Mouse (Mus musculus): ENCODE data around the gene Parvg. TPM values are rescaled to one million over a fixed set of nuclear protein-coding genes. Genes with fewer than 3 reads are reported as not detected.

Gene Parvg
- total and polyA plus RNA-seq, 3 experiments, result 58.8 to 142 TPM; not detected in 1

DNA sequence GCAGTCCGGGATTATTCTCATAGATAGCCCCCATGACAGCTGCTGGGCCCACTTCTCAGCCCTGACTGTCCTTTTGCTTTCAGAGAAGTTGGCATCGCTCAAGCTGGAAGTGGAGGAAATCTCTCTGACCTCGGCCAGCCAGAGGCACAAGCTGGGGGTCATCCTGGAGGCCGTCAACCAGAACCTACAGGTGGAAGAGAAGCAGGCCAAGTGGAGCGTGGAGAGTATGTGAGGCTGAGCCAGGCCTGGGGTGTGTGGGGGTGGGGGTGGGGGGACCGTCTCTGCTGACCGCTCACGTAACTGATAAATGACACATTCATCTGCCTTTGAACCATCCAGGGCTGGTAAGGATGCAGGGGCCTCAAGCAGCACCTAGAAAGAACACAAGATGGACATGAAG lies 6.1 kb downstream of the Parvg start:
- TF ChIP-seq TBP (IDR thresholded peaks at IDR 0.05; ENCODE audit: low read depth, low read length) (no peak), MYC (IDR thresholded peaks at IDR 0.05; ENCODE audit: low read depth, low read length) (no peak), SIN3A (IDR thresholded peaks at IDR 0.05; ENCODE audit: low read length) (no peak), JUND (IDR thresholded peaks at IDR 0.05; ENCODE audit: low read depth, low read length) (no peak), NRF1 (IDR thresholded peaks at IDR 0.05; ENCODE audit: insufficient read depth, low read depth, low read length, poor library complexity, severe bottlenecking) (no peak), ELF1 (IDR thresholded peaks at IDR 0.05; ENCODE audit: low read depth, low read length) (no peak), BHLHE40 (IDR thresholded peaks at IDR 0.05; ENCODE audit: borderline replicate concordance, low read depth, low read length) (no peak), MXI1 (IDR thresholded peaks at IDR 0.05; ENCODE audit: low read depth, low read length) (no peak), EP300 (IDR thresholded peaks at IDR 0.05; ENCODE audit: low read depth in 1 of 2, low read length in 2 of 2) (no peak), UBTF (IDR thresholded peaks at IDR 0.05; ENCODE audit: borderline replicate concordance, insufficient read depth, low read depth, low read length) (no peak), MAX (IDR thresholded peaks at IDR 0.05; ENCODE audit: low read length) (no peak), RCOR1 (IDR thresholded peaks at IDR 0.05; ENCODE audit: low read depth, low read length) (no peak), ZKSCAN1 (IDR thresholded peaks at IDR 0.05; ENCODE audit: low read depth, low read length) (no peak), POLR2AphosphoS5 (IDR thresholded peaks at IDR 0.05; ENCODE audit: borderline replicate concordance, low read depth, low read length) (no peak), RAD21 (IDR thresholded peaks at IDR 0.05; ENCODE audit: low read depth, low read length) (no peak), CHD1 (IDR thresholded peaks at IDR 0.05; ENCODE audit: low read depth, low read length) (no peak), SMC3 (IDR thresholded peaks at IDR 0.05; ENCODE audit: low read depth, low read length) (no peak)
- Histone ChIP-seq H3K79me2 (ENCODE audit: control insufficient read depth, insufficient read depth, low read length, poor library complexity) (peaks cover 17% of the 10 kb centered on the region), H3K4me1 (ENCODE audit: control insufficient read depth in 1 of 2, insufficient read depth in 2 of 2, low read length in 2 of 2) (peaks cover 2 to 9% of the 10 kb centered on the region in 2 experiments; a peak in 3 of 4 replicates), H3K36me3 (ENCODE audit: control insufficient read depth in 1 of 2, insufficient read depth in 2 of 2, low read length in 2 of 2) (peaks cover 8 to 14% of the 10 kb centered on the region in 2 experiments; a peak in 3 of 4 replicates), H3K9ac (ENCODE audit: control insufficient read depth, low read depth, low read length, poor library complexity, severe bottlenecking) (no peak overlapping the region), H3K27me3 (ENCODE audit: control insufficient read depth in 1 of 2, insufficient read depth in 2 of 2, low read length in 2 of 2) (no peaks in the 10 kb centered on the region), H3K27ac (ENCODE audit: control insufficient read depth, low read depth, low read length) (no peak overlapping the region), H3K4me3 (ENCODE audit: control insufficient read depth in 1 of 2, insufficient read depth in 1 of 2, low read depth in 2 of 2, low read length in 2 of 2) (no peak overlapping the region), H3K9me3 (replicated peaks; ENCODE audit: insufficient read depth, low read length) (no peaks in the 10 kb centered on the region)
- DNase-seq (ENCODE audit: low read depth, low spot score), result no peak

- no peak for DNase-seq (ENCODE audit: low read depth, low spot score)
- Histone ChIP-seq H3K27me3 (ENCODE audit: control insufficient read depth in 1 of 2, insufficient read depth in 2 of 2, low read length in 2 of 2) (no peaks in the 10 kb centered on the region), H3K9me3 (replicated peaks; ENCODE audit: insufficient read depth, low read length) (no peaks in the 10 kb centered on the region), H3K4me1 (ENCODE audit: control insufficient read depth in 1 of 2, insufficient read depth in 2 of 2, low read length in 2 of 2) (peaks cover 2 to 14% of the 10 kb centered on the region in 2 experiments), H3K79me2 (ENCODE audit: control insufficient read depth, insufficient read depth, low read length, poor library complexity) (peaks cover 5% of the 10 kb centered on the region), H3K4me3 (ENCODE audit: control insufficient read depth in 1 of 2, insufficient read depth in 1 of 2, low read depth in 2 of 2, low read length in 2 of 2) (no peak overlapping the region), H3K9ac (ENCODE audit: control insufficient read depth, low read depth, low read length, poor library complexity, severe bottlenecking) (no peak overlapping the region), H3K36me3 (ENCODE audit: control insufficient read depth in 1 of 2, insufficient read depth in 2 of 2, low read length in 2 of 2) (peaks cover 14 to 16% of the 10 kb centered on the region in 2 experiments; a peak in 3 of 4 replicates), H3K27ac (ENCODE audit: control insufficient read depth, low read depth, low read length) (no peak overlapping the region)
- no peak for TF ChIP-seq E2F4 (IDR thresholded peaks at IDR 0.05; ENCODE audit: borderline replicate concordance, low read depth, low read length)
- TF ChIP-seq ZNF384 (IDR thresholded peaks at IDR 0.05; ENCODE audit: low read depth, low read length), result no peak
- TF ChIP-seq EP300 (IDR thresholded peaks at IDR 0.05; ENCODE audit: low read depth in 1 of 2, low read length in 2 of 2), result no peak
- no peak for TF ChIP-seq CHD2 (IDR thresholded peaks at IDR 0.05; ENCODE audit: low read length)
- TF ChIP-seq MEF2A (IDR thresholded peaks at IDR 0.05; ENCODE audit: extremely low read depth, insufficient replicate concordance, low read depth, low read length, poor library complexity, severe bottlenecking), result no peak
- no peak for TF ChIP-seq RAD21 (IDR thresholded peaks at IDR 0.05; ENCODE audit: low read depth, low read length)
- TF ChIP-seq ZKSCAN1 (IDR thresholded peaks at IDR 0.05; ENCODE audit: low read depth, low read length), result no peak
- TF ChIP-seq GABPA (IDR thresholded peaks at IDR 0.05; ENCODE audit: low read depth, low read length), result no peak
- TF ChIP-seq MAZ (IDR thresholded peaks at IDR 0.05; ENCODE audit: low read depth, low read length), result no peak
- TF ChIP-seq TBP (IDR thresholded peaks at IDR 0.05; ENCODE audit: low read depth, low read length), result no peak
- TF ChIP-seq GATA1 (IDR thresholded peaks at IDR 0.05; ENCODE audit: low read depth, low read length), result no peak
- TF ChIP-seq POLR2A (IDR thresholded peaks at IDR 0.05; ENCODE audit: control insufficient read depth in 1 of 2, insufficient read depth in 1 of 2, low read depth in 1 of 2, low read length in 2 of 2, poor library complexity in 1 of 2), result no peak
- no peak for TF ChIP-seq NELFE (IDR thresholded peaks at IDR 0.05; ENCODE audit: low read depth, low read length)
- TF ChIP-seq RCOR1 (IDR thresholded peaks at IDR 0.05; ENCODE audit: low read depth, low read length), result no peak
- no peak for TF ChIP-seq KAT2A (conservative IDR thresholded peaks at IDR 0.05; ENCODE audit: low read depth, low read length)
- TF ChIP-seq MXI1 (IDR thresholded peaks at IDR 0.05; ENCODE audit: low read depth, low read length), result no peak
- TF ChIP-seq MYB (IDR thresholded peaks at IDR 0.05; ENCODE audit: low read depth, low read length), result no peak
These were observed 7.3 kb downstream of the Parvg start for GRCm38 (mm10) chr15:84331066-84331612.

All from MEL (cell line).